Mouse (Mus musculus) CH12.LX (cell line): ENCODE data around the gene Krt16. TPM values are rescaled to one million over a fixed set of nuclear protein-coding genes. Genes with fewer than 3 reads are reported as not detected.
A peak's percentile ranks its signal among the peaks of the same experiment; 100 is the strongest.

ENCODE experiments used
- DNase-seq: peaks from one replicate; pipeline ENCODE4 v3.0.0-alpha.2; 2013; ENCODE audit errors: extremely low read depth
- H3K27ac ChIP-seq: 2 replicates; pipeline ENCODE4 v1.5.1; 2012; ENCODE audit warnings: low read depth, mild to moderate bottlenecking, control low read depth, moderate library complexity; ENCODE audit not compliant: insufficient read depth
- H3K27me3 ChIP-seq: replicated peaks from 2 replicates; pipeline ENCODE3; 2012; ENCODE audit warnings: inconsistent platforms
- H3K36me3 ChIP-seq, 2 experiments: replicated peaks in 1 of 2; 2 replicates each; pipeline versions ENCODE3 to v1.6.1; 2012; ENCODE audit warnings: inconsistent platforms in 1 of 2, low read length in 1 of 2, mild to moderate bottlenecking in 1 of 2, mixed read lengths in 1 of 2, moderate library complexity in 1 of 2; ENCODE audit not compliant: control insufficient read depth in 1 of 2, insufficient read depth in 1 of 2
- H3K4me1 ChIP-seq, 2 experiments: 2 replicates each; pipeline ENCODE4 v1.6.1; 2012; ENCODE audit warnings: inconsistent platforms in 1 of 2, moderate library complexity in 1 of 2; ENCODE audit not compliant: insufficient read depth in 2 of 2, control insufficient read depth in 1 of 2
- H3K4me2 ChIP-seq: 2 replicates; pipeline ENCODE4 v1.6.1; 2012; ENCODE audit warnings: low read depth, mild to moderate bottlenecking, control low read depth; ENCODE audit not compliant: poor library complexity, insufficient read depth, severe bottlenecking
- H3K4me3 ChIP-seq, 3 experiments: fragments of 150-350 bp in 1 of 3; sonication (generic) in 1 of 3; replicated peaks in 1 of 3; 2 replicates each; pipeline versions ENCODE3 to v1.5.1; 2011 to 2012; ENCODE audit warnings: low read depth in 2 of 3, low read length in 2 of 3, mild to moderate bottlenecking in 2 of 3, moderate library complexity in 2 of 3, control low read depth in 1 of 3, improper control_type of control experiment in 1 of 3, inconsistent platforms in 1 of 3, mixed read lengths in 1 of 3; ENCODE audit not compliant: poor library complexity in 1 of 3
- H3K79me2 ChIP-seq: replicated peaks from 2 replicates; pipeline ENCODE4 v1.6.1; 2012; ENCODE audit warnings: mild to moderate bottlenecking, moderate library complexity; ENCODE audit not compliant: control insufficient read depth, poor library complexity, insufficient read depth, severe bottlenecking; ENCODE audit errors: extremely low read depth
- H3K9ac ChIP-seq: 2 replicates; pipeline ENCODE4 v1.6.1; 2012; ENCODE audit warnings: low read depth, mild to moderate bottlenecking, control low read depth, moderate library complexity; ENCODE audit not compliant: insufficient read depth
- H3K9me3 ChIP-seq: replicated peaks from 2 replicates; pipeline ENCODE3; 2012; ENCODE audit warnings: low read length, inconsistent platforms, mixed read lengths
- BHLHE40 ChIP-seq: IDR thresholded peaks from 2 replicates; pipeline ENCODE4 v1.6.1; 2011; ENCODE audit warnings: mild to moderate bottlenecking, low read depth, low read length, improper control_type of control experiment
- CHD1 ChIP-seq: IDR thresholded peaks from 2 replicates; pipeline ENCODE4 v1.6.1; 2012; ENCODE audit warnings: low read depth, low read length, improper control_type of control experiment, inconsistent platforms
- CTCF ChIP-seq, 2 experiments: IDR thresholded peaks in 1 of 2; conservative IDR thresholded peaks in 1 of 2; 2 replicates each; pipeline ENCODE4 v1.5.1; 2011 to 2012; ENCODE audit warnings: low read depth in 2 of 2, low read length in 2 of 2, improper control_type of control experiment in 1 of 2, inconsistent platforms in 1 of 2, mild to moderate bottlenecking in 1 of 2, moderate library complexity in 1 of 2
- GABPA ChIP-seq: IDR thresholded peaks from 2 replicates; pipeline ENCODE4 v1.6.1; 2012; ENCODE audit warnings: low read depth, low read length, improper control_type of control experiment, inconsistent platforms; ENCODE audit not compliant: insufficient replicate concordance
- JUN ChIP-seq: IDR thresholded peaks from 2 replicates; pipeline ENCODE4 v1.6.1; 2011; ENCODE audit warnings: low read depth, mild to moderate bottlenecking, low read length, improper control_type of control experiment, moderate library complexity; ENCODE audit not compliant: insufficient read depth
- JUND ChIP-seq: conservative IDR thresholded peaks from 2 replicates; pipeline ENCODE4 v1.6.1; 2011; ENCODE audit warnings: low read depth, low read length, improper control_type of control experiment
- KAT2A ChIP-seq: IDR thresholded peaks from 2 replicates; pipeline ENCODE4 v1.6.1; 2012; ENCODE audit warnings: low read length, improper control_type of control experiment, inconsistent platforms; ENCODE audit not compliant: insufficient replicate concordance
- MAX ChIP-seq: IDR thresholded peaks from 2 replicates; pipeline ENCODE4 v1.6.1; 2011; ENCODE audit warnings: low read length, improper control_type of control experiment
- MAZ ChIP-seq: IDR thresholded peaks from 2 replicates; pipeline ENCODE4 v1.6.1; 2012; ENCODE audit warnings: low read depth, mild to moderate bottlenecking, inconsistent platforms, low read length, improper control_type of control experiment, moderate library complexity
- MEF2A ChIP-seq: IDR thresholded peaks from 2 replicates; pipeline ENCODE4 v1.6.1; 2014; ENCODE audit warnings: low read depth, mild to moderate bottlenecking, inconsistent platforms, low read length, improper control_type of control experiment, borderline replicate concordance
- MYC ChIP-seq: IDR thresholded peaks from 2 replicates; pipeline ENCODE4 v1.6.1; 2011; ENCODE audit warnings: low read depth, mild to moderate bottlenecking, improper control_type of control experiment, low read length
- NELFE ChIP-seq: IDR thresholded peaks from 2 replicates; pipeline ENCODE4 v1.6.1; 2011; ENCODE audit warnings: low read depth, low read length, improper control_type of control experiment
- RAD21 ChIP-seq: IDR thresholded peaks from 2 replicates; pipeline ENCODE4 v1.6.1; 2011; ENCODE audit warnings: low read depth, mild to moderate bottlenecking, low read length, improper control_type of control experiment, moderate library complexity
- SMC3 ChIP-seq: IDR thresholded peaks from 2 replicates; pipeline ENCODE4 v1.6.1; 2011; ENCODE audit warnings: low read depth, low read length, improper control_type of control experiment
- TCF12 ChIP-seq: IDR thresholded peaks from 2 replicates; pipeline ENCODE4 v1.6.1; 2014; ENCODE audit warnings: low read depth, mild to moderate bottlenecking, inconsistent platforms, low read length, improper control_type of control experiment
- UBTF ChIP-seq: IDR thresholded peaks from 2 replicates; pipeline ENCODE4 v1.6.1; 2012; ENCODE audit warnings: low read depth, mild to moderate bottlenecking, inconsistent platforms, low read length, improper control_type of control experiment, moderate library complexity
- USF1 ChIP-seq: IDR thresholded peaks from 2 replicates; pipeline ENCODE4 v1.6.1; 2014; ENCODE audit warnings: low read depth, mild to moderate bottlenecking, inconsistent platforms, low read length, improper control_type of control experiment
- ZKSCAN1 ChIP-seq: IDR thresholded peaks from 2 replicates; pipeline ENCODE4 v1.6.1; 2012; ENCODE audit warnings: low read depth, inconsistent platforms, low read length, improper control_type of control experiment, borderline replicate concordance
- ZMIZ1 ChIP-seq: IDR thresholded peaks from 2 replicates; pipeline ENCODE4 v1.6.1; 2012; ENCODE audit warnings: low read depth, mild to moderate bottlenecking, inconsistent platforms, low read length, improper control_type of control experiment
- dilution Hi-C: fragments of 300-500 bp; cut with MboI; formaldehyde crosslinking; loops from 2 replicates; pipeline ENCODE4 v1.14.3; 2020; ENCODE audit warnings: low sequenced_read_pairs; ENCODE audit not compliant: extremely low pct_unique_long_range_greater_than_20kb, extremely low pct_ligation_motif_present
- in situ Hi-C: fragments of 300-500 bp; cut with MboI; formaldehyde crosslinking; loops from 3 replicates; pipeline ENCODE4 v1.14.3; 2019; ENCODE audit warnings: low sequenced_read_pairs, low pct_ligation_motif_present, low pct_unique_long_range_greater_than_20kb, mixed read lengths
- polyA plus RNA-seq: library from polyadenylated mRNA; unstranded; fragments of >175 nt; gene quantifications from 2 replicates; pipeline ENCODE4 v1.2.1, GENCODE M21; 2012; ENCODE audit warnings: low read depth; ENCODE audit not compliant: insufficient read length
- total RNA-seq, 2 experiments: library from RNA; depleted of rRNA; stranded (reverse); fragments of 300-350 nt in 1 of 2; fragments of >200 nt in 1 of 2; gene quantifications; 2 replicates each; pipeline ENCODE4 v1.2.3; 2012 to 2014

Krt16 gene
- total and polyA plus RNA-seq, 3 experiments, result 0.08 TPM; not detected in 2

GRCm38 (mm10) chr11:100287024-100287423 lies 38.3 kb upstream of the Krt16 start:
- Histone ChIP-seq H3K9me3 (no peaks in the 10 kb centered on the region), H3K4me2 (no peak overlapping the region), H3K79me2 (no peaks in the 10 kb centered on the region), H3K27me3 (peaks cover 89% of the 10 kb centered on the region), H3K4me1 (peaks cover 8 to 13% of the 10 kb centered on the region in 2 experiments), H3K27ac (no peak overlapping the region), H3K36me3 (no peaks in the 10 kb centered on the region), H3K9ac (no peak overlapping the region), H3K4me3 (no peak overlapping the region)
- in situ Hi-C loops, result loop anchor here (5.0 to 25.0 kb wide), 3 partner anchors 85 to 900 kb away; partner anchors contain the start of genes Gm14180 and Krt10
- dilution Hi-C loops, result no loop called here
- no peak for TF ChIP-seq MYC
- TF ChIP-seq NELFE, result no peak
- no peak for TF ChIP-seq BHLHE40
- TF ChIP-seq CHD1, result no peak
- DNase-seq, result no peak

- H3K4me1 ChIP-seq, result peaks cover 0 to 4% of the 10 kb centered on the region in 2 experiments; a peak in 2 of 4 replicates
- in situ Hi-C loops, result loop anchor here (5.0 to 25.0 kb wide), 3 partner anchors 83 to 898 kb away; partner anchors contain the start of genes Gm14180 and Krt10
- H3K4me2 ChIP-seq, result no peak overlapping the region
- H3K36me3 ChIP-seq, result no peaks in the 10 kb centered on the region
- H3K79me2 ChIP-seq, result no peaks in the 10 kb centered on the region
- no peak overlapping the region for H3K27ac ChIP-seq
- no peak for DNase-seq
- H3K27me3 ChIP-seq, result peaks cover 89% of the 10 kb centered on the region
- H3K9me3 ChIP-seq, result no peaks in the 10 kb centered on the region
- H3K4me3 ChIP-seq, result no peak overlapping the region
- TF ChIP-seq USF1 (no peak), TCF12 (no peak)
- dilution Hi-C loops, result no loop called here
- no peak overlapping the region for H3K9ac ChIP-seq
Observed at GRCm38 (mm10) chr11:100284988-100285387, 36.3 kb upstream of the Krt16 start.

- DNase-seq, result peak; percentile 73
- Histone ChIP-seq H3K4me3 (no peak overlapping the region), H3K9me3 (no peaks in the 10 kb centered on the region), H3K9ac (no peak overlapping the region), H3K79me2 (no peaks in the 10 kb centered on the region)
- TF ChIP-seq MAX (no peak), KAT2A (no peak), JUND (no peak), SMC3 (peak; percentile 93), ZMIZ1 (no peak), RAD21 (peak; percentile 52), GABPA (no peak), JUN (no peak), NELFE (peak; percentile 57; the same call in 1 of the 2 replicates), MAZ (no peak), MEF2A (no peak), UBTF (0 out of 2 replicates have a peak, but pooled peaks have one; percentile 36), CTCF (conservative IDR thresholded peaks at IDR 0.05 in 1 of 2, IDR thresholded peaks at IDR 0.05 in 1 of 2; ENCODE audit: low read depth in 2 of 2, low read length in 2 of 2) (peak; percentile 90 to 97), ZKSCAN1 (no peak)
- TF ChIP-seq, all 38 proteins: peak for 5
- Histone ChIP-seq H3K27ac (no peak overlapping the region), H3K27me3 (peaks cover 91% of the 10 kb centered on the region), H3K36me3 (no peaks in the 10 kb centered on the region), H3K4me1 (peaks cover 0 to 4% of the 10 kb centered on the region in 2 experiments; a peak in 2 of 4 replicates), H3K4me2 (no peak overlapping the region)
- in situ Hi-C loops, result loop anchor here (25.0 kb wide), 2 partner anchors 545 to 895 kb away; partner anchors contain the start of genes Gm14180 and Krt10
- dilution Hi-C loops, result no loop called here
Observed at GRCm38 (mm10) chr11:100282549-100282948, 33.8 kb upstream of the Krt16 start.
